Mouse (Mus musculus) liver, embryonic 15.5 days (tissue): ENCODE measurements around the gene Rcor1. TPM values are rescaled to one million over a fixed set of nuclear protein-coding genes. Genes with fewer than 3 reads are reported as not detected.

Source experiments
- ATAC-seq: fragments of 200-750 bp; cut with Nextera tagmentation; 2 replicates; pipeline ENCODE4 v1.8.0; 2017; ENCODE audit warnings: moderate number of reproducible peaks, mild to moderate bottlenecking, moderate library complexity; ENCODE audit not compliant: insufficient read depth
- H3K27ac ChIP-seq: fragments of 300-500 bp; sonication (generic); replicated peaks from 2 replicates; pipeline ENCODE4 v1.5.1; 2015; ENCODE audit warnings: mild to moderate bottlenecking, inconsistent platforms
- H3K27me3 ChIP-seq: fragments of 300-500 bp; sonication (generic); 2 replicates; pipeline ENCODE4 v1.6.1; 2015; ENCODE audit warnings: mild to moderate bottlenecking, inconsistent platforms
- H3K36me3 ChIP-seq: fragments of 300-500 bp; sonication (generic); replicated peaks from 2 replicates; pipeline ENCODE4 v1.6.1; 2015; ENCODE audit warnings: moderate library complexity, mild to moderate bottlenecking, inconsistent platforms
- H3K4me1 ChIP-seq: fragments of 300-500 bp; sonication (generic); replicated peaks from 2 replicates; pipeline ENCODE4 v1.6.1; 2015; ENCODE audit warnings: inconsistent platforms
- H3K4me2 ChIP-seq: fragments of 300-500 bp; sonication (generic); 2 replicates; pipeline ENCODE4 v1.6.1; 2015; ENCODE audit warnings: moderate library complexity, mild to moderate bottlenecking, inconsistent platforms
- H3K4me3 ChIP-seq: fragments of 300-500 bp; sonication (generic); replicated peaks from 2 replicates; pipeline ENCODE4 v1.5.1; 2015; ENCODE audit warnings: mild to moderate bottlenecking, inconsistent platforms
- H3K9ac ChIP-seq: fragments of 300-500 bp; sonication (generic); 2 replicates; pipeline ENCODE4 v1.6.1; 2015; ENCODE audit warnings: moderate library complexity, mild to moderate bottlenecking, inconsistent platforms
- H3K9me3 ChIP-seq: fragments of 300-500 bp; sonication (generic); replicated peaks from 2 replicates; pipeline ENCODE4 v1.6.1; 2016; ENCODE audit warnings: inconsistent platforms
- WGBS: fragments of 180-500 bp; shearing (Covaris S2); methylation state at CpG from one replicate; pipeline ENCODE4 v1.1.7; 2015; ENCODE audit warnings: mixed read lengths; ENCODE audit not compliant: insufficient replicate concordance; 5-methylcytosine and 5-hydroxymethylcytosine counted together
- polyA plus RNA-seq: library from polyadenylated mRNA; unstranded; fragments of >200 nt; fragmentation: Nextera tagmentation; extraction: Ambion mirVana; gene quantifications from 2 replicates; pipeline ENCODE4 v1.2.1, GENCODE M21; 2015

The Rcor1 gene
- polyA plus RNA-seq, 1 experiment from 2014 or later, result 4.6 TPM

DNA sequence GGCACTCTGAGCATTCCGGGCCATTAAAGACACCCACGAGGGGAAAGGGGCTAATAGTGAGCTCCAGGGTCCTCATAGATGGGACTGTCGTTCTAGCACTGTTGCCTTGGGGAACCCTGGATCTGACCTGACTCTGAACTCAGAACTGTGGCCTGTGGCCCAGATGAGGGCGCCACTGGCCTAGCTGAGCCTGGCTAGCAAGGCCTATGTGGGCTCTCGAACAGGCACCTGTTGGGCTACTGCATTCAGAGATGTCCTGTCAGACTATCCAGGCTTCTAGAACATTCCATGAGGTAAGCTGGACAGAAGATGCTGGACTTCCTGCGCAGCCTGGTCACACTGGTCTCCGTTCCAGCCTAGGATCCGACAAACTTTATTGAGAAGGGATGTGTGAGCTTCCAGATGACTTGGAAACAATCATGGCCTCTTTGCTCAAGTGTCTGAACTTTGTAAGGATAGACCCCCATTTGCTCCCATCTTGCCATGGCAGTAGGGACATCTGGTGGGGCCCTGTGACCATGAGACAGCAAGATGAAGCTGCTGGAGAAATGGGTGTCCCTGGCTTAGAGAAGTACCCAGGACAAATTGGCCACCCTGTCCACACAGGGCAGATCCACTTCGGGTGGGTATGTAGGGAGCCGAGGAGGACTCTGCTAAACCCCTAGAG is 126.1 kb downstream of the Rcor1 start:
- H3K9ac ChIP-seq, result peak overlapping the region; percentile 60; the same call in 1 of the 2 replicates
- H3K4me3 ChIP-seq, result peak overlapping the region; percentile 70
- ATAC-seq, result 0 out of 2 replicates have a peak, but pooled peaks have one; percentile 21
- H3K4me1 ChIP-seq, result peaks cover 69% of the 10 kb centered on the region
- 53% methylated on average over 10 of the region's 10 CpGs for WGBS
- peak overlapping the region; percentile 68 for H3K27ac ChIP-seq
- no peaks in the 10 kb centered on the region for H3K36me3 ChIP-seq
- peaks cover 8% of the 10 kb centered on the region; the same call in 1 of the 2 replicates for H3K27me3 ChIP-seq
- H3K4me2 ChIP-seq, result peak overlapping the region; percentile 86
- no peaks in the 10 kb centered on the region for H3K9me3 ChIP-seq

Other genes starting within 250 kb of the Rcor1 start
- gene Mok, start 198.4 kb upstream of the Rcor1 start, polyA plus RNA-seq, result 0.22 TPM in 2 replicates
- 1.7 and 1.8 TPM in 2 replicates for gene Zfp839, start 189.1 kb upstream of the Rcor1 start, polyA plus RNA-seq
- gene Cinp, start 150.2 kb upstream of the Rcor1 start, polyA plus RNA-seq, result 49.9 and 56.6 TPM in 2 replicates
- 1.6 and 1.8 TPM in 2 replicates for gene Tecpr2, start 150.1 kb upstream of the Rcor1 start, polyA plus RNA-seq
- gene Ankrd9, start 60.3 kb upstream of the Rcor1 start, polyA plus RNA-seq, result 63.5 and 68.6 TPM in 2 replicates
- gene Traf3, start 127.0 kb downstream of the Rcor1 start, polyA plus RNA-seq, result 2.2 and 2.3 TPM in 2 replicates
- not detected in 2 replicates for gene 4930595D18Rik, start 145.1 kb downstream of the Rcor1 start, polyA plus RNA-seq
- gene Amn, start 231.7 kb downstream of the Rcor1 start, polyA plus RNA-seq, result 1.3 and 1.7 TPM in 2 replicates